Mouse (Mus musculus) cerebellum, postnatal 14 days (tissue): ENCODE measurements around the gene Slc46a3.

Experiments
- DNase-seq, 2 experiments: peaks; one replicate each; pipeline ENCODE4 v3.0.0; 2021; ENCODE audit warnings: mixed read lengths in 2 of 2

The Slc46a3 gene

DNA sequence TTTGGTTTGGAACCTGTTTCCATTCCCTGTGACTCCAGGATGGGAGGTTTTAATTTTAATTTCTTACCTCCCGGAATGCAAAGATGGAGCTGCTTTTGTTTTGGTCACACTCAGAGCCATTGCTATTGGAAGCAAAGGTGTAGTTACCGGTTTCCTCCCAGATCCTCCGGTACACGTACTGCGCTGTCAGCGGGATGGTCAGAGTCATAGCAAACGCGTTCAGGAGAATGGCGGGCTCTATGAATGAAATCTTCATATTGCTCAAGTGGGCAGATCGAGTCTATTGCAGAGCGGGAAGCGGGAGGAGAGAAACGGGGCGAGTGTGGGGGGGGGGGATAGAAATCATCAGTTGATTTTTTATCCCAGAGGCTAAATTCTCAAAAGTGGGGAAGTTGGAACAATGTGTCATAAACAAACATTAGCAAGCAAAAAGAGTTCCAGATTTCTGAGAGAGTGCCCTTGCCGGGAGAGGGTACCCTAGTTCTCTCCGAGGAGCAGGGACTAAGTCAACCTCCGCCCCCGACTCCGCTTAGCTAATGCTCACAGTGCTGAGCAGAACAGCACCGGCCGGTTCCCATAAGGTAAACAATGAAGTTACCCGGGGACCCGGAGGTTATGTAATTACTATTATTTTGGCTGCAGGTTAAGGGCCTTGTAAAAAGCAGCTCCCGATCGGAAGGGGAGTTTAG, 705 bp downstream of the Slc46a3 start:
- DNase-seq: peak; percentile 51 to 67

DNA sequence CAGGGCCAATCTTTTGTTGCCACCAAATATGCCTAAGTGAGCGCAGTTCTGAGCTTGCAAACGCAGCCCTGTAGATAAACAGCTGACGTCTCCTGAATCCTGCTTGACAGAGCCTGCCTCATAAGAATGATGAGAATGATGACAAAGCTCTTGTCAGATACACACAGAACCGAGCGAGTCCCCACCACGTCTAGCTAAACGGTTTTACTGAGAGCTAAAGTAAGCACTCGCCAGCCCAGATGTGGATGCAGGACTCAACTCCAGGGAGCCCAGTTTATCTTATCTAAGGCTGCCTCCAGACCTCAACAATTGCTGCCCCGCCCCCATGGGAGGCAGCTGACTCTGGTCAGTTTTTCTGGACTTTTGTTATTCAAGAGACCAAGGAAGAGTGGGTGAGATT, 1.5 kb downstream of the Slc46a3 start:
- DNase-seq: no peak

DNA sequence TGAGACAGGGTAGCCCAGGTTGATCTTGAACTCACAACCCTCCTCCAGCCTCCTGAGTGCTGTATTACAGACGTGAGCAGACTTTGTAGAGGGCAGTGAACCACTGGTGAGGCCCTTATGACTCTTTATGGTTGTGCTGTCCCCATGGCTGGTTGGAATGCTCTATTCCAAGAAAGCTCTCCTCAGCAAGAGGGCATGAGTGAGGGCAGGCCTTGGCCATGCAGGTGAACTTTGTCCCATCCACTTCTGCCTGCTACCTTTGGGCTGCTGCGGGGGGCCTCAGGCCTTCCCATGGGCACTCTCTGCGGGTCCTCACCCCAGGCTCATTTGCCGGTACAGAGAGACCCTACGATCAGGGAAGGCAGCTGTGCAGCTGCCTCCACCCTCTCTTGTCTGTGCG, 1.9 kb downstream of the Slc46a3 start:
- no peak for DNase-seq

DNA sequence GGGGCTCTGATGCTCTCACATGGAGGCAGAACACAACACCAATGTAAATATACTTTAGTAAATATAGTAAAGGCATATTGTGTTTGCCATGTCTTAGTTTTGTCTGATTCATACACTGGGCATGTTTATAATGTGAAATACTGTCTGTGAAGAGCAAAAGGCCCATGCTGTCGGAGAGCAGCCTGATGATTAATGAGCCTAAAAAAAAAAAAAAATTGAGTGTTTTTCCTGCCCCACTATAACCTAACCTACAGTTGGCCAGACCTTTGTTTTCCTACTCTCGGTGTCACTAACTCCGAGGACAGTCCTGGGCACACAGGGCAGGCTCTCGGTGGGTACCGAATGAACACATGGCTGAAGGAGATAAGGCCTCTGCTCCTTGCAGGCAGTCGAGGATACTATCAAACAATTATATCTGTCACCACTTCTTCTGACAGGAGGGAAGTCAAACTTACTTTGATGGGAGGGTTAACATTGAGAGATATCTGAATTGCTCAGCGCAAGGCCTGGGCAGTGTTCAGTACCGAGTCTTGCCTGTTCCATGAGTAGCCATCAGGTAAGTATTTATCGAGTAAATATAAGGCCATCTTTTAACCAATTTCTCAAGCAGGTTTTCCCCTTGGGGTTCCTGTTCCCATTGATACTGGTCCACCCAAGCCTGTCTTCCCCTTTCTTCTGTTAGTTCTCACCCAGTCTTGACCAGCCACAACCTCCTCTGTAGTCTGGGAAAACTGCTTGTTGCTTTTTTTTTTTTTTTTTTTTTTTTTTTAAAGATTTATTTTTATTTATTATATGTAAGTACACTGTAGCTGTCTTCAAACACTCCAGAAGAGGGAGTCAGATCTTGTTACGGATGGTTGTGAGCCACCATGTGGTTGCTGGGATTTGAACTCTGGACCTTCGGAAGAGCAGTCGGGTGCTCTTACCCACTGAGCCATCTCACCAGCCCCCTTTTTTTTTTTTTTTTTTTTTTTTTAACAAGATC, 6.0 kb downstream of the Slc46a3 start:
- no peak for DNase-seq

DNA sequence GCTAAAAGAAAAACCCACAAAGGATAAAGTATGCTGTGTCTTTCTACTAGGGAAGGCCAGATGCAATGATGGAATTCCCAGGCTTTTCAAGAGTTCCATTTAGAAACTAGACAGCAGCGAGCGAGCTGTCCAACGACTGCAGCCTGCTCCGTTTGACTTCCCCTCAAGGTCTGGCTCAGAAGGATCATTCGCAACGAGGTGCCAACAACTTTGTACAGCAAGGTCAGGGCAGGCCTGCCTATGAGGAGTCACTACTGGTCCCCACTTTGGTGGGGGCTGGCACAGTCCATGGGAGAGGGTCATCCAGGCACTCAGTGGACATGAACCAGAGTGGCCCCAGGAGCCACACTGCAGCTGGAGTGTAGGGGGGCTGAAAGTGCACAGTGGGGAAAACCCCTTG, 11.0 kb downstream of the Slc46a3 start:
- no peak for DNase-seq

DNA sequence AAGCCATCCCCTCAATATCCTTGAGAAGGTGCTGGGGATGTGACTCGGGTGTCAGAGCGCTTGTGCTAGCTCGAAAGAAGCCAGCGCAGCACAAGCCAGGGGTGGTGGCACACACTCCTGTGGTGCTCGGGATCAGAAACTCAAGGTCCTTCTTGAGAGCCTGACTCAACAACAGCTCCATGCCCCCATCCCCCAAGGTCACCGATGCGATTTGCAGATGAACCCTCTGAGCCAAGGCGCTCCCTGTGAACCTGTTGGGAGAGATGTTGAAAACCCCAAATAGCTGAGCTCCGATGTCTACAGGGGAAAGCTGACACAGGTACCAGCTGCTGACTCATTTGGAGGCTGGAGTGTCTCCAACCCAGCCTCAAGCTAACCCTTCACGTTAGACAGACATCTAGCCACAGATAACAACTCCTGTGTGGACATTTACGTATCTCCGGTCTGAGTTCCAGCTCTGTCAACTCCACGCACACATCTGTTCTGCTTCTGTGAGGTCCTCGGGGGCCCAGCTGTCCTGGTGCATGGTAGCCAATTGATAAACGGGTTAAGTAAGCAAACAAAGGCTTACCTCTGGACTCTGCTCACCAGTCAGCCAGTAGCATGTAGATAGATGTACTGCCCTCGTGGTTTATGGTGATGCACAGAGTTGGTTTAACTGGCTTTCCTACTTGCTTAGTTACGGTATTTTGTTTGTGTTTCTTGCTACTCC, 14.5 kb downstream of the Slc46a3 start:
- DNase-seq: no peak

DNA sequence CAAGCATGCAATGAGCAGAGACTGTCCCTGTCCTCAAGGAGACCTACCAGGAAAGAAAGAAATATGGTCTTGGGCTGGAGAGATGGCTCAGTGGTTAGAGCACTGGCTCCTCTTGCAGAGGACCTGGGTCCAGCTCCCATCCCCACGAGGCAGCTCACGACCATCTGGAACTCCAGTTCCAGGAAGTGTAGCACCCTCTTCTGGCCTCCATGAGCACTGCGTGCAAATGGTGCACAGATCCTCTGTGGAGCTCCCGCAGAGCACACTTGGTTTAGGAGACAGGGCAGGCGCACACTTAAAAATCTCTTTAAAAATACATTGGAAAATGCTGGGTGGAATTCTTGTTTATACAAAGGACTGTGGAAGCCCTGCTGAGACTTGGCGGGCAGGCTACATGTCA, 17.1 kb downstream of the Slc46a3 start:
- peak; percentile 16 to 49 for DNase-seq

DNA sequence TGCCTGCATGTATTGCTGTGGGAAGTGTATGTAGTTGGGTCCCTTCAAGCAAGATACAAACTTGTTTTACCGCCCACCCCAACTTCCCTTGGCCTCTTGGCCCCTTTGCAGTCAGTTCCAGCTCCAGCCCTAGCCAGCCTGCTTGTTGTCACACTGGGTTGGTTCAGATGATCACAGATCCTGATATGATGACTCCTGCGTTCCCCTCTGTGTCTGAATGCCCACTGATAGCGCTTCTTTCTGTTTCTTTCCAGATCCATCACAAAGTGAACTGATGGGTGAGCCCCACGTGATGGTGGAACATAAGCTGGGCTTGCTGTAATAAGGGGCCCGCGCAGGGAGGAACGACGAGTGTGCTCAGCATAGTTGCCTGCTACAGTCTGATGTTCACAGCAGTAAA, 19.4 kb downstream of the Slc46a3 start:
- DNase-seq: no peak

DNA sequence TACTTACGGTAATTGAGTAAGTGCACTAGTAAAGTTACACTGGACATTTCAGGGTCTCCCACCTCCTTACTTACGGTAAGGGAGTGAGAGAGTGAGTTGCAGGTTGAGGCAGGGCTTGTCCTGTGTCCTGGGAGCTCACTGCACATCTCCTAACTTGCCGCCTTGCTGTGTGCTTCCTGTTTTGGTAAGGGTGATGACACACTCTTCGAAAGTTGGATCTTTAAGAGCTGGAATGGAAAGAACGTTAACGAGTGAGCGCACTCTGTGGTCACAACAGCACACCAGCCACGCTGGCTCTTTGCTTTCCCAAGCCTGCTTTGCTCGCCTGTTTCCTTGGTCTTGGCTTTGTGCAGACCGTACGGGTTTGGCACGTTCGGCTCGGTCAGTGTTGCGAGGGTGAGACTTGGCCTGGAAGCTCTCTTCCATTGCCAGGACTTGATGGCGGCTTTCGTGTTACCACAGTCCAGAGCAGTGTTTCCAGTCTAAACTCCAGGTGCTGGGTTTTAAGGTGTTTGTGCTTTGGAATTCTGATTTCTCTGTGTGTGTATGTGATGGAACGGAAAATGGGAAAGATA, 20.0 kb downstream of the Slc46a3 start:
- DNase-seq: peak in 1 of 2 experiments; percentile 20

DNA sequence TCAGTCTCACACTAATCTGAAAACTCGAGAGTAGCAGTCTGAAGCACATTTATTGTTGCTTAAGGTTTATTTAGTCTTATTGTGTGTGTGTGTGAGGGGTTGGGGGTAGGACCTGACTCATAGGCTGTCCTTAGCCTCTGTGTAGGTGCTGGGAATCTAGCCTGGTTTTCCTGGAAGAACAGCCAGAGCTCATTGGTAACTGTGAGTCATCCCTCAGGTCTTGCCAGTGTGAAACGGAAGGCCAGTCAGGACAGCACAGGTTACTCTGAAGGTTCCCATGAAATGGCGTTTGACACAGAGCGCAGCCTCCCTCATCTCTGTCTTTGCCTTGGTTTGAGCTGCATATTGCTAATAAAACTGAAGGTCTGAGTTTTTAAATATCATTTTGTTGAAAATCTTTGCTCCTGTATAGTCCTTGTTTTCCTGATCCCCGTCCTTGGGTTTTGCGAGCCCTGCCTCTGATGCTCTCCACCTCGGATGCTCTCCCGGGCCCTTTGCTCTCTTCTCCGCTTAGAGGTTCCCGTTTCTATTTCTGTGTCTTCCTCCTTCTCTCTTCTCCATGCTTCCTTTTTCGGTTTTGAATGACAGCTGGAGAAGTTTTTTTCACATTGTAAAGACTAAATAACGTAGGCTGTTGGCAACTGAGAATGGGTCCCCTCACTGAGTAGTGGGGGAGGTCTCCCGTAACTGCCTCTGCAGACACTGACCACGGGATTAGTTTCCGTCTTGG, 23.4 kb downstream of the Slc46a3 start:
- no peak for DNase-seq

DNA sequence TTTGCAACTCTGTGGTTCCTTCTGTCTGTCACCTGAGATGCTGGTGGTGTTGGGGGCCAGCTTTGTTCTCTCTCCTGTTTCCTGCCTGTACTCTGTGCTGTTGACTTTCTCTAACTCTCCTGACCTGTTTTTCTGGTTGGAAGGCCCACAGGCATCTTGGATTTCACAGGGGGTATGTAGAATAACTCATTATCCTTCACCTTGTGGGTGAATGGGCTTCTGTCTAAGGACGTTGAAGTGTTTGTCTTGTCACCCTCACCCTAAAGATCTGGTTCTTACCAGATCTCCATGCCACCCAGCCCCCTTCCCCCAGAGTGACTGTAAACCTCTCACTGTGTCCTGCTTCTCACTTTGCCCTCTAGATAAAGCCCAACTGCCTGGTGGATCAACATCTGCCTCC, 24.3 kb downstream of the Slc46a3 start:
- no peak for DNase-seq

DNA sequence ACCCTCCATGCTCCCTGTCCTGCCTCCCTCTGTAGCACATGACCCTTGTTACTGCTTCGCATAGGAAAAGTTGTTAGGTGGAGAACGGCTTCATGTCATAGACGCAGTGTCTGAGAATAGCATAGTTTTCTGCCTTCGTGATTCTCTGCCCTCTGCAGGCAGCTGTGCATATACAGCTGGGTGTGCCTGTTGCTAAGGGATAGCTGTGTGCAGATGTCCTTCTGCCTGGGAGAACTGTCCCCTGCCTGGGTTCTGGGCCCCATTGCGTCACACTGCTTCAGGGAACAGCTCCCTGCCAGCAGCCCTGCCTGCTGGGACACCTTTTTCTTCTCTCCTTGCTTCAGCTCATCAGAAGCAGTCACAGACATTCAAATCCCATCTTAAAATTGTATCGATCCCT, 25.0 kb downstream of the Slc46a3 start:
- DNase-seq: no peak

DNA sequence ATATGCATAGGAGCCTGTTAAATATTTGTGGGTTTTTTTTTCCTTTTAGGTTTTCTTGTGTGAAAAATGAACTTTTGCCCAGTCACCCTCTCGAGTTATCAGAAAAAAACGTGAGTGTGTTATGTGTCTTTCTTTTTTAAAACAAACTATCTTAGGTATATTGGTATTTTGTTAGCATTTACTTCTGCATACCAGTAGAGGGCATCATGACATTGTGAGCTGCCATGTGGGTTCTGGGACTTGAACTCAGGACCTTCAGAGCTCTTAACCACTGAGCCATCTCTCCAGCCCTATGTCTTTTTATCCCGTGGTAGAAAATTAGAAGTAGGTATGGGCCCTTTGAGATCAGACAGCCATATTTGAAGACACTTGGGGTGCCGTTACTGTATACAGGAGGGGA, 25.9 kb downstream of the Slc46a3 start:
- no peak for DNase-seq

DNA sequence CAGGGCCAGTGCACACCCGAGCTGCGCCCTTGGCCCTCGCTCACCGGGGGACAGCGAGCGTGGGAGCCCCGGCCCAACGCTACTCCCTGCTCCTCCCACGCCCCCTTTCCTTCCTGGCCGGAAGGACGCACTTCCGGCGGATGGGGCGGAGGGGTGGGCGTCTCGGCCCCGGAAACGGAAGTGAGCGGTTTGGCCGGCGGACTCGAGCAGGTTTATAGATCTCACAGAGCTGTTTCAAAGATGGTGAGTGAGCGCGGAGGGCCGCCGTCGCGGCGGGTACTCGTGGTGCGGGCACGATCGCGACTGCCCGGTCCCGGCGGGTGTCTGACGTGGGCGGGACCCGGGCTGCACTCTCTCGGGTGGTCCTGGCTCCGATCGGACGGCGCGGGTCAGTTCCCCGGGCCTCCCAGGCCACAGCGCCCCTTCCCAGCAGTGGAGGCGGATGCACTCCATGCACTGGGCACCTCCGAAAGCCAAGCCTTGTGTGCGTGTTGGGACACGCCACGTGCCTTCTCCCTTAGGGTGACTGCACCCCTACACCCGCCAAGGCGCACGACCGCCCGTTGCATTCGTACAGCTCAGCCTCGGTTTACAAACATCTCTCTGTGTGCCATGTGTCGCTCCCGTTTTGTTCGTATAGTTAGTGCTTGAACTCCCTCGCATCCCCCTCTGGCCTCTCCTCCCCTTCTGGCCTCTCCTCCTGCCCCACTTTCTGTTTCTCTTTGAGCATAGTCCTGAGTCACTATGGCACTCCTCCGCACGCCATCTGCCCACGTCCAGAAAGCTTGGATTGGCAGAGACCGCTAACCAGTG, 34.0 kb downstream of the Slc46a3 start, which contains the start of gene Pomp:
TSS of gene Pomp (plus strand) at position 13 of the 813 bp plus-strand sequence.
- DNase-seq: peak; percentile 88 to 90

DNA sequence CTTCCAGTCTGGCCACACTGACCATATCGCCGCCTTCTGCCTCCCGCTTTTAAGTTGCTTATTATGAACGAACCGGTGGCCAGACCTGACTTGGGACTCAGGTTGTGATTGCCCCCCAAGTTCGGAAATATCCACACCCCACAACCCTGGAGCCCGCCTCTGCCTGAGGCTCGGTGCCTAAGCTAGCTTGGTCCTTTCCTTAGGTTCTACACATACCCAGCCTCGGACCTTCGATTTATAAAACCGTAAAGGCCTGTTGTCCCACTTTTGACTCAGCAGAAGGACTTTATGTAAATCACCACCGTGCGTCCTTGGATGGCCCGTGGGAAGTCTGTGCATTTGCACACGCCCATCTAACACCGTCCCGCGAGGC, 34.6 kb downstream of the Slc46a3 start:
- DNase-seq: no peak

DNA sequence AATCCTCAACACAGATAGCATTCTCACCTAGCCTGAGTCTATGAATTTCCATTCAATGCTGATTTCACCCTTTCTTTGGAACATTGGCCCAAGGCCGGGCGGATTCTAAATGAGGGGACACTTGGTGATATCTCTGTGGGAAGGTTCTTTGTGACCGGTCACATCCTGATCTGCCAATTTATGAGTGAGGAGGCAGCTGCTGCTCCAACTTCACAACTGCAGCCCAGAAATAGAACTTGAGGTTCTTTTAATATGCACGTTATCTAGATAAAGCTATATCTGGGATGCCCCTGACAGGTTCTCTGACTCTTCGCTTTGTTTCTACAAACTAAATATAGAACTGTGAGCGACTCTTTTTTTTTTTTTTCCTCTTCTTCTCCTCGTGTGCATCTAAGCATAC, 44.4 kb downstream of the Slc46a3 start:
- no peak for DNase-seq

DNA sequence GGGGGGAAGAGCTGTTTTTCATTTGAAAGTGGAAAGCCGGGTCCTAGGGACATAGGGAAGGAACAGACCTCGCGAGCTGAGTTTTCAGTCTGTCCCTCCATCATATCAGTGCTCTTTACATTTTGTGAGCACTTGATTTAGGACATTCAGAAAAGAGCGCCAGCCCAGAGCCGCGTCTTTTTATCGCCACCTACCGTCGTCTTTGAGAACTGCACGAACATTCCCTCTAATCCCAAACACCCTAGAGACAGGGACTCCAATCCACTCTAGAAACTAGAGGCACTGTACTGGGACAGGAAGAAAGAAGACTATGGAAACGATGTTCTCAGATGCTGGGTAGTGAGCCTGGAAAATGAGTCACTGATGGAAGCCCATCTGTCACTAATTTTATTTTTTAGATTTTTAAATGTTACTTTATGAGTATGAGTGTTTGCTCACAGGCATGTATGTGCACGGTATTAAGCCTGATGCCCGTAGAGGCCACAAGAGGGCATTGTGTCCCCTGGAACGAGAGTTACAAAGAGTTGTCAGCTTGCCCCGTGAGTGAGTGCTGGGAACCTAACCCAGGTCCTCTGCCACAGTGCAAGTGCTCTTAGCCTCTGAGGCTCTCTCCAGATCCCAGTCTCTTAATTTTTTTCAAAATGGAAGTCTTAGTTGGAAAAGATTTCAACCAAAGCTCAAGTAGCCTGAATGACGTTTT, 46.3 kb downstream of the Slc46a3 start:
- DNase-seq: peak; percentile 86 to 88

DNA sequence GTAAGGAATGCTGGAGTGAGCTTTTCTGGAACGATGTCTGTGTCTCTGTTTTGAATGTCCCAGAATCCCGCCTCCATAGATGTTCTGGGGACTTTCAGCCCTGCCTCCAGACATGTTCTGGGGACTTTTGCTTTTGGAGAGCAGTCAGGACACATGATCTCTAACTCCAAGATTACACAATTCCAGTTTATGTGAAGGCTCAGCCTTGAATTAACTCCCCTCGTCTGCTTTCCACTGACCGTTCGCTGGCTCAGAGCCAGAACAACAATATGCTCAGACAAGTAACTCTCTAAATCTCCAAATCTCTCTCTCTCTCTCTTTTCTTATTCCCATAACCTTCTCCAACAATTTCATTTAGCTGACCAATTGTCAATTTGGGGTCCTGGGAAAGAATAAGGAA, 47.3 kb downstream of the Slc46a3 start:
- DNase-seq: no peak

DNA sequence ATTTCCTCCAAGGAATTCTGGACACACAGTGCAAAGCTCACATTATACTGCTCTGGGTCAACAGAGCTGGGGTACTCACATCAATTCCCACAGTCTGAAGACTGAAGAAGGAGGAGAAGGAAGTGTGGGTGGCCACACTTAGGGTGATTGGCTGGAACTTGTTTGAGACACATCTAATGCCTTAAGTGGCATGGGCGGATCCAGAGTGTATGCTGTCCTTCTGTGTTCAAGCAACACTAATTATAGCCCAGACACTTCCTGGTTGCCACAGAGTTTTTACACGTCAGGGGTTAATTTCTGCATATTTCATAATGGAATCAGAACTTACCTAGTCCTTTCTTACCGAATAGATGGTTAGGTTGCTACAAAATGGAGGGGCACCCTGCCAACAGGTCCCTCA, 49.3 kb downstream of the Slc46a3 start:
- DNase-seq: no peak

DNA sequence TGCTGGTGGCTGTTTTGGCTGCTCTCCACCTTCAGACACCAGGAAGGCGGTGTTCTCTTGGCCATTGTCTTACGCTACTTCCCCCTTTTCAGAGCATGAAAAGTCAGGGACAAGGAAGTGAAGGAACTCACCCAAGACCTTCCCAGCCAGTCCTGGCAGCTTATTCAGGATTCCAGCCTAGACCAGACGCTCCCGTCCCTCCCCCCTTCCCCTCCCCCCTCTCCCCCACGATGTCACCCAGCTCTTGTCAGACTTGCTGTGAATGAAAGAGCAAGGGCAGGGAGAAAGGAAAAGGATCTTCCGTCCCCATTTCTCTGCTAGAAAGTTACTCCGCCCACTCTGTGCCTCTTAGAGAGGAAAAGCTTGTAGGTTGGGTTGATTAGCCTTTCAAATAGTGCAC, 51.3 kb downstream of the Slc46a3 start:
- no peak for DNase-seq

DNA sequence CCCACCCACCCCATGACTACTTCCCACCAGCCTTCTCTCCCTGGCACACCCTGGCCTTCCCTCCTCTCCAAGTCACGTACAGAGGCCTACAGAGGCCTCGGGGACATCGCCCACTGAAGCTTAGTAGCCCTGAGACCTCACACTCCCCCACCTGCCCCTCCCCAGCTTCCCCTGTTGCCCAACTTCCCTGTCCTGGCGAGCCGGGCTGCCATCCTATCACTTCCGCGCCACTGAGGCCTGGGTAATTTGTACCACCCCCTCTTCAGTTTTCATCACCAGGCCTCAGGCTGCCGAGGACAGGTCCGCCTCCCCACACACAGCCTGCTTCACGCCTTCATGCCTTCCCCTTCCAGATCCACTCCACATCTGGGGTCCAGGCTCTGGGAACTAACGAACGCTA, 55.2 kb downstream of the Slc46a3 start:
- DNase-seq: no peak
